Mouse (Mus musculus) A20 (cell line): ENCODE data around the gene Ppp1cb.
"Not testable (repeated sequence)": the region's sequence is repeated elsewhere in the genome, so short reads cannot be mapped to it uniquely, and the experiment has no call there.

ENCODE experiments used
- DNase-seq: peaks from one replicate; pipeline ENCODE4 v3.0.0-alpha.2; 2011; ENCODE audit warnings: low read depth, low spot score

Gene Ppp1cb

GRCm38 (mm10) chr5:32458408-32459143 is at the start of gene Ppp1cb:
Gene Ppp1cb (plus strand): TSS chr5:32458843.
- DNase-seq = peak; percentile 100

GRCm38 (mm10) chr5:32409747-32410146 is 48.9 kb upstream of the Ppp1cb start:
- DNase-seq = no peak

- DNase-seq = peak; percentile 40
Observed at GRCm38 (mm10) chr5:32410954-32411688, 47.5 kb upstream of the Ppp1cb start.

GRCm38 (mm10) chr5:32412186-32412950 is 46.3 kb upstream of the Ppp1cb start:
- DNase-seq = peak; percentile 26

- no peak for DNase-seq
Observed at GRCm38 (mm10) chr5:32413083-32413482, 45.6 kb upstream of the Ppp1cb start.

- DNase-seq = no peak
Observed at GRCm38 (mm10) chr5:32413569-32413968, 45.1 kb upstream of the Ppp1cb start.

DNA sequence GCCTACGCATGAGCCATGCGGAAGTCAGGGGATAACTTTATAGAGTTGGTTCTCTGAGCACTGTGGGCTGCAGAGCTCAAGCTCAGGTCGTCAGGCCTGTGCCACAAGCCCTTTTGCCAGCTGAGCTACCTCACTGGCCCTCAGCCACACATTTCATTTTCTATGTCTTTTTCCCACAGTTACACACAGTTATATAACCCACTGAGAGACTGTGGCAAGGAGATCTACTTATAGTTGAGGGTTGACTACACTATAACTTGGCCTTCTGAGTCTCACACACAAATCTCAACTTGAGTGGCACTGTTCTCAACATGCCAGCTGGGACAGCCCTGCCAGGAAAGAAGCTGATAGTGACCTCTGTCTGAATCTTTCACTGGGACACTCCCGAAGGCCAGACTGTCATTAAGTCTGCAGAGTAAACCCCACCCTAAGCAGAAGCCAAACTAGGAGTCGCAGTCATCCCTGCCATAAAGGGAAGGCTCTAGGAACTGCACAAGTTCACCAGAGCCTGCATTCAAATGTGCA is 44.1 kb upstream of the Ppp1cb start:
- DNase-seq = no peak

GRCm38 (mm10) chr5:32415554-32415953 is 43.1 kb upstream of the Ppp1cb start:
- DNase-seq = no peak

GRCm38 (mm10) chr5:32416881-32417280 is 41.8 kb upstream of the Ppp1cb start:
- DNase-seq = no peak

GRCm38 (mm10) chr5:32422081-32422589 is 36.5 kb upstream of the Ppp1cb start:
- peak; percentile 60 for DNase-seq

GRCm38 (mm10) chr5:32423339-32424046 is 35.1 kb upstream of the Ppp1cb start:
- no peak for DNase-seq

DNA sequence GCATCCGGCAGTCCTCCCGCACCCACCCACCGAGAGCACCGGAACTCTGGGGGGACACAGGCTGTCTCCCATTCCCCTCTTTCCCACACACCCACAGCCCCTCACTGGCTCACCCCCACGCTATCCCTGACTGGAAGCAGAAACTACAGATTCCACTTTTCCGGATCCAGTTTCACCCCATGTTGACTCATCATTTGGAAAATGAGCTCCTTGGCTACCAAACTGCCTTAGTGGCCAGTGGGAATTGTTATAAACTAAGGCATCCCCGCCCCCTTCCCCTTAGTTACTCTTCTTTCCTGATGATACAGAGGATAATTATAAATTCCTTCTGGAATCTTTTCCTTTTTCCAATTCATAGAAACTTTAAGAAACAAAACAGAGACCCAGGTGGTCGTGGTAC is 34.2 kb upstream of the Ppp1cb start:
- DNase-seq = no peak

DNA sequence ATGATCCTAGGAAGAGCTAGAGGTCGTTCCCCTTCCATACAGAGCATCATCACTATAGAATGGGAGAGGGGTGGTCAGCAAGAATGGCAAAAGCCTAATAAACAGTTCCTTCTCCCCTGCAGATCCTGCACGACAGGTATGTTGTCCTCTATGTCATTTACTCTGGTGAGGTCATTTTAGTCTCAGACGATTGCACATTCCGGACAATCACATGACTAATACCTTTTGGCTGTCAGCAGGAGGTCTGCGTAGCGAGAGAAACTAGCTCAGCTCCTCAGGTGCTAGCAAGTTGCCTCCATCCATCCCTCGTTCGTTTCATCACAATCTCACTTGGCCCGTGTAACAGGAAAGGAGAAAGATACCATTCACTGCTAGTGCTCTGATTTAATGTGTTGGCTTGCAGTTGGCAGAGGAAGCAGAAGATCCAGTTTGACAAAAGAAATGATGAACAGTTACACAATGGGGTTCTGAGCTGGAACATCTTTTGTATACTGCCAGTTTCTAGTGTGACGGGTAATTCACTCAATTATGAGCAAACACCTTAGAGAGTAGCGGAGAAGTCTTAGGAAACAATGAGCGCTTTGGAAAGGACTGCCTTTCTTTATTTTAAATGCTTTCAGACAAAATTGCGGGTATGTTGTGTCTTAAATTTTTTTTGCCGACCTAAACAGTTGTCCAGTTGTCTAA is 33.0 kb upstream of the Ppp1cb start:
- no peak for DNase-seq

- DNase-seq = no peak
Observed at GRCm38 (mm10) chr5:32430399-32430798, 28.2 kb upstream of the Ppp1cb start.

DNA sequence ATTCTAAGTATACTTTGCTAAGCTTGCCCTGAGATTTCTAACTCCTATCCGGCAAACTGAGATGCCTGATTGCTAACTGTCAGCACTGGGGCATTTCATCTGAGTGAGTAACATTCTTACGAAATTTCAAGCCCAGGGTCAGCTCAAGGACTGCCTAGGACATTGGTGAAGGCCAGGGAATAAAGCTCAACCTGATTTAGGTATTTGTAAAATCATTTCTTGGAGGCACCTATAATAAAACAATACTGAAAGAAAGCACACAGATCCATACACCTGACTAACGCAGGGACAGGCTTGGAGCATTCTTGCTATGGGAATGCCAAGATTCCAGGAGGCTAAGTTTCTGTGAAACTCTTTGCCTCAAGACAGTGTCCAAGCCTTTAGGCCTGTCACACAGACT is 24.3 kb upstream of the Ppp1cb start:
- not testable (repeated sequence) for DNase-seq

GRCm38 (mm10) chr5:32435612-32436011 is 23.0 kb upstream of the Ppp1cb start:
- DNase-seq = no peak

DNA sequence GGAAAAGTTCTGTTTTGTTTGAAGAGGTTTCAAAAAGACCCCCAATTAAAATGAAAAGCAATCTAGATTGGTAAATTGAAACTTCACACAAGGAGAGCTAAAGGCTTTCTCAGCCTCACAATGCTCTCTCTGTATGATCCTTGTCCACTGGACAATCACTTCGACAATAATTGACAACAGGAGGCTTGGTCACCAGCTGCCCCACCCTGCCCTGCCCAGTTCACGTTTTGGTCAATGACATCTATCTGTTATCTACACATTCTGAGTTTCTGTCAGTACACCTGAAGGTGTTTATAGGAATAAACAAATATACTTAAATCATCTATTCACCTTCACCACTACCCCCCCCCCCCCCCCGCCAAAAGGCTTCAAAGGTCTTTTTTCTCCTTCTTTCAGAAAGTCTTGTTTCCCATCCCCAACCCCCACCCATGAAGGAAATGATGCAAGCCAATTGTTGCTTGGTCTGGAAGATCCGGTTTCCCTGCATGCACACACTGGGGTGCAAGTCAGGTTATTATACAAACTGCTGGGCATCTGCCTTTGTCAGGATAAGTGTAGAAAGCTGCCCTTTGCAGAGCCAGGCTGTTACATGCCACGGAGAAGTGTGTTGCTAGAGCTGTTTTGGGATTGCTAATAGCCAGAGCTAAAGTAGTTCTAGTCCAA is 20.6 kb upstream of the Ppp1cb start:
- DNase-seq = no peak

- no peak for DNase-seq
Observed at GRCm38 (mm10) chr5:32438564-32438922, 20.1 kb upstream of the Ppp1cb start.

GRCm38 (mm10) chr5:32441336-32441735 is 17.3 kb upstream of the Ppp1cb start:
- no peak for DNase-seq

DNA sequence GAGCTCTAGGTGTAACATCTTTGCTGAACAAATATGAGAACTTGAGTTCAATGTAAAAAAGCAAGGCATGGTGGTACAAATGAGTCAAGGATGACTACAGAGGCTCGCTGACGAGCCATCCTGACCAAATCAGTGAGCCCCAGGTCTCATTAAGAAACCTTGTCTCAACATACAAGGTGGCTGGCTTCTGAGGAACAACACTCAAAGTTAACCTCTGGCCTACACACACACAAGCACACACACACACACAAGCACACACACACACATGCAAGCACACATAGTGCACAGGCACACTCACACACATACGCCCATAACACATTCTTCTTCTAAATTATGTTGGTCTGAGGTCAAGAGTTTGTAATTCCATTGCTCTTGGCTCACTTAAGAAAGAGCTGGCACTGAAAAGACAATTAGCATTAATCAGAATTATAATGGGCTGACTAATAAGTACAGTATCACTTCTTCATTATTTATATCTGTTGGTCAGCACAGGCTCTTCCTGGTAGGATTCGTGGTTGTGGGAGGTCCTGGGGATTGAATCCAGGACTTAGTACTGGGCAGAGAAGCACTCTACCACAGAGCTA is 16.6 kb upstream of the Ppp1cb start:
- no peak for DNase-seq
